Mouse (Mus musculus) lung, postnatal 0 days (tissue): ENCODE data around the gene Vars2. TPM values are rescaled to one million over a fixed set of nuclear protein-coding genes. Genes with fewer than 3 reads are reported as not detected.

Experiments used
- ATAC-seq: fragments of 200-750 bp; cut with Nextera tagmentation; 2 replicates; pipeline ENCODE4 v1.8.0; 2017; ENCODE audit warnings: moderate library complexity
- DNase-seq: peaks from one replicate; pipeline ENCODE4 v3.0.0-alpha.2; 2016; ENCODE audit warnings: low spot score
- H3K27ac ChIP-seq: fragments of 300-500 bp; sonication (generic); 2 replicates; pipeline ENCODE4 v1.5.1; 2014; ENCODE audit warnings: antibody characterized with exemption, mild to moderate bottlenecking, low read length, mixed read lengths
- H3K27me3 ChIP-seq: fragments of 300-500 bp; sonication (generic); replicated peaks from 2 replicates; pipeline ENCODE4 v1.6.1; 2014; ENCODE audit warnings: low read length, mixed read lengths; ENCODE audit not compliant: insufficient read depth
- H3K36me3 ChIP-seq: fragments of 300-500 bp; sonication (generic); 2 replicates; pipeline ENCODE4 v1.6.1; 2014; ENCODE audit warnings: low read length, mixed read lengths; ENCODE audit not compliant: insufficient read depth
- H3K4me1 ChIP-seq: fragments of 300-500 bp; sonication (generic); 2 replicates; pipeline ENCODE4 v1.6.1; 2014; ENCODE audit warnings: antibody characterized with exemption, low read depth, low read length, mixed read lengths; ENCODE audit not compliant: insufficient read depth
- H3K4me2 ChIP-seq: fragments of 300-500 bp; sonication (generic); replicated peaks from 2 replicates; pipeline ENCODE4 v1.6.1; 2014; ENCODE audit warnings: low read depth, mild to moderate bottlenecking, low read length, moderate library complexity, mixed read lengths
- H3K4me3 ChIP-seq: fragments of 300-500 bp; sonication (generic); 2 replicates; pipeline ENCODE4 v1.5.1; 2014; ENCODE audit warnings: low read depth, low read length
- H3K9ac ChIP-seq: fragments of 300-500 bp; sonication (generic); replicated peaks from 2 replicates; pipeline ENCODE4 v1.6.1; 2014; ENCODE audit warnings: low read depth, mild to moderate bottlenecking
- H3K9me3 ChIP-seq: fragments of 300-500 bp; sonication (generic); 2 replicates; pipeline ENCODE4 v1.6.1; 2016; ENCODE audit warnings: low read length, mixed read lengths
- CTCF ChIP-seq: IDR thresholded peaks from 2 replicates; pipeline ENCODE4 v1.5.1; 2016; ENCODE audit warnings: antibody characterized with exemption, mild to moderate bottlenecking
- EP300 ChIP-seq: IDR thresholded peaks from 2 replicates; pipeline ENCODE4 v1.6.1; 2016; ENCODE audit warnings: antibody characterized with exemption, mild to moderate bottlenecking, control low read depth
- WGBS: fragments of 180-500 bp; shearing (Covaris S2); extraction: QIAGEN DNeasy Blood & Tissue Kit; methylation state at CpG from one replicate; pipeline ENCODE4 v1.1.7; 2014; 5-methylcytosine and 5-hydroxymethylcytosine counted together
- polyA plus RNA-seq: library from polyadenylated mRNA; unstranded; fragments of >200 nt; fragmentation: Nextera tagmentation; extraction: Ambion mirVana; gene quantifications from 2 replicates; pipeline ENCODE4 v1.2.1, GENCODE M21; 2015

Vars2 gene
- 11.4 and 15.2 TPM in 2 replicates for polyA plus RNA-seq

GRCm38 (mm10) chr17:35667334-35668065 lies at the start of gene Vars2:
TSS of gene Vars2 (minus strand) at chr17:35667592.
- Histone ChIP-seq H3K9ac (peak within 1 kb of the TSS; percentile 68), H3K4me2 (peak within 1 kb of the TSS; percentile 94), H3K4me3 (peak within 1 kb of the TSS; percentile 65), H3K27me3 (no peaks in the 10 kb centered on the region), H3K36me3 (0 out of 2 replicates have a peak, but pooled peaks cover 5% of the 10 kb centered on the region), H3K27ac (peak within 1 kb of the TSS; percentile 82), H3K9me3 (no peaks in the 10 kb centered on the region), H3K4me1 (peaks cover 4% of the 10 kb centered on the region; the same call in 1 of the 2 replicates)
- WGBS, result 3% methylated on average over 61 of the region's 61 CpGs
- DNase-seq, result peak; percentile 96
- TF ChIP-seq CTCF (peak; percentile 22; the same call in 1 of the 2 replicates), EP300 (no peak)
- ATAC-seq, result peak; percentile 88

GRCm38 (mm10) chr17:35717080-35717479 lies 49.7 kb upstream of the Vars2 start:
- TF ChIP-seq EP300, result no peak
- no peak for TF ChIP-seq CTCF
- WGBS, result 77% methylated on average over 6 of the region's 6 CpGs
- DNase-seq (no peak), ATAC-seq (no peak)
- no peak overlapping the region for H3K4me3 ChIP-seq
- no peaks in the 10 kb centered on the region for H3K36me3 ChIP-seq
- H3K9ac ChIP-seq, result no peak overlapping the region
- no peaks in the 10 kb centered on the region for H3K9me3 ChIP-seq
- no peak overlapping the region for H3K4me2 ChIP-seq
- no peaks in the 10 kb centered on the region for H3K27me3 ChIP-seq
- no peaks in the 10 kb centered on the region; the same call in 1 of the 2 replicates for H3K4me1 ChIP-seq
- H3K27ac ChIP-seq, result no peak overlapping the region

- 69% methylated on average over 3 of the region's 3 CpGs for WGBS
- Histone ChIP-seq H3K4me1 (no peaks in the 10 kb centered on the region), H3K4me2 (no peak overlapping the region), H3K36me3 (no peaks in the 10 kb centered on the region), H3K4me3 (no peak overlapping the region), H3K9me3 (no peaks in the 10 kb centered on the region), H3K9ac (no peak overlapping the region), H3K27ac (no peak overlapping the region), H3K27me3 (no peaks in the 10 kb centered on the region)
- DNase-seq (no peak), ATAC-seq (no peak)
- TF ChIP-seq EP300 (no peak), CTCF (no peak)
Measured at GRCm38 (mm10) chr17:35716114-35716513, 48.7 kb upstream of the Vars2 start.

GRCm38 (mm10) chr17:35710705-35711347 lies 43.4 kb upstream of the Vars2 start:
- Histone ChIP-seq H3K27ac (no peak overlapping the region), H3K4me1 (no peaks in the 10 kb centered on the region), H3K27me3 (no peaks in the 10 kb centered on the region), H3K4me2 (no peak overlapping the region), H3K36me3 (no peaks in the 10 kb centered on the region), H3K4me3 (no peak overlapping the region), H3K9ac (no peak overlapping the region), H3K9me3 (no peaks in the 10 kb centered on the region)
- DNase-seq, result no peak
- WGBS, result 42% methylated on average over 8 of the region's 8 CpGs
- TF ChIP-seq EP300 (no peak), CTCF (no peak)
- ATAC-seq, result no peak

GRCm38 (mm10) chr17:35708611-35709010 lies 41.2 kb upstream of the Vars2 start:
- DNase-seq, result no peak
- H3K27ac ChIP-seq, result no peak overlapping the region
- WGBS, result 48% methylated on average over 2 of the region's 2 CpGs
- H3K36me3 ChIP-seq, result no peaks in the 10 kb centered on the region
- no peak for TF ChIP-seq EP300
- TF ChIP-seq CTCF, result no peak
- peaks cover 14% of the 10 kb centered on the region; the same call in 1 of the 2 replicates for H3K4me1 ChIP-seq
- no peak overlapping the region for H3K4me3 ChIP-seq
- H3K9me3 ChIP-seq, result no peaks in the 10 kb centered on the region
- H3K4me2 ChIP-seq, result no peak overlapping the region
- H3K27me3 ChIP-seq, result no peaks in the 10 kb centered on the region
- H3K9ac ChIP-seq, result no peak overlapping the region
- no peak; the same call in 1 of the 2 replicates for ATAC-seq

GRCm38 (mm10) chr17:35707929-35708328 lies 40.5 kb upstream of the Vars2 start:
- no peak for TF ChIP-seq EP300
- TF ChIP-seq CTCF, result no peak
- no peak for DNase-seq
- 63% methylated on average over 7 of the region's 7 CpGs for WGBS
- Histone ChIP-seq H3K9me3 (no peaks in the 10 kb centered on the region), H3K27me3 (no peaks in the 10 kb centered on the region), H3K4me1 (peaks cover 14% of the 10 kb centered on the region; the same call in 1 of the 2 replicates), H3K27ac (no peak overlapping the region), H3K9ac (no peak overlapping the region), H3K36me3 (no peaks in the 10 kb centered on the region), H3K4me2 (no peak overlapping the region), H3K4me3 (no peak overlapping the region)
- no peak for ATAC-seq
